ENCODE assay signal across 23 mouse cellular contexts in genomic region chr1:59886899-59887298, GRCm38 (mm10). TPM values are rescaled to one million over a fixed set of nuclear protein-coding genes. Genes with fewer than 3 reads are reported as not detected.
DNase-seq lines count a peak whose midpoint lies in the region; ATAC-seq lines count a peak whose summit lies in the region.
"Had no signal": no experiment of that assay in that cellular context is flagged by ENCODE, and none has a peak within 500 bp of the region (broad histone marks: within the 10 kb centered on the region; RNA-seq: fewer than 3 reads in every experiment).

No protein-coding gene starts in this region.

- no peaks in the 10 kb centered on the region for H3K36me3 ChIP-seq in forebrain, embryonic 15.5 days
- no peaks in the 10 kb centered on the region for H3K36me3 ChIP-seq in forebrain, embryonic 12.5 days (replicated peaks)
- no peaks in the 10 kb centered on the region for H3K36me3 ChIP-seq in midbrain, embryonic 10.5 days
- H3K36me3 ChIP-seq: embryonic facial prominence, embryonic 13.5 days; G1E; heart, embryonic 12.5 days; hindbrain, embryonic 12.5 days; intestine, embryonic 15.5 days; limb, embryonic 10.5 days; neural tube, embryonic 13.5 days had no signal

- no peak overlapping the region for H3K4me3 ChIP-seq in forebrain, embryonic 15.5 days
- H3K4me3 ChIP-seq in forebrain, embryonic 12.5 days (replicated peaks): no peak overlapping the region
- H3K4me3 ChIP-seq in midbrain, embryonic 10.5 days: no peak overlapping the region
- H3K4me3 ChIP-seq: embryonic facial prominence, embryonic 13.5 days; heart, embryonic 12.5 days; hindbrain, embryonic 12.5 days; intestine, embryonic 15.5 days; limb, embryonic 10.5 days; neural tube, embryonic 13.5 days had no signal

- peaks cover 11% of the 10 kb centered on the region for H3K4me1 ChIP-seq in forebrain, embryonic 15.5 days
- peaks cover 14% of the 10 kb centered on the region for H3K4me1 ChIP-seq in forebrain, embryonic 12.5 days
- H3K4me1 ChIP-seq in midbrain, embryonic 10.5 days: peaks cover 14% of the 10 kb centered on the region
- H3K4me1 ChIP-seq: embryonic facial prominence, embryonic 13.5 days; intestine, embryonic 15.5 days had no signal

- no peak for ATAC-seq in forebrain, embryonic 15.5 days (replicated peaks)
- no peak for ATAC-seq in forebrain, embryonic 12.5 days (ENCODE audit: low FRiP score)
- ATAC-seq: intestine, embryonic 15.5 days had no signal

- no peaks in the 10 kb centered on the region for H3K27me3 ChIP-seq in forebrain, embryonic 15.5 days
- H3K27me3 ChIP-seq in forebrain, embryonic 12.5 days: no peaks in the 10 kb centered on the region
- no peaks in the 10 kb centered on the region for H3K27me3 ChIP-seq in midbrain, embryonic 10.5 days (ENCODE audit: low read depth, poor library complexity, severe bottlenecking)
- H3K27me3 ChIP-seq: embryonic facial prominence, embryonic 13.5 days; heart, embryonic 12.5 days; hindbrain, embryonic 12.5 days; intestine, embryonic 15.5 days; neural tube, embryonic 13.5 days had no signal

- H3K4me2 ChIP-seq in forebrain, embryonic 15.5 days (replicated peaks): no peak overlapping the region
- no peak overlapping the region for H3K4me2 ChIP-seq in forebrain, embryonic 12.5 days
- H3K4me2 ChIP-seq: embryonic facial prominence, embryonic 13.5 days; heart, embryonic 12.5 days; hindbrain, embryonic 12.5 days; intestine, embryonic 15.5 days; liver, embryonic 11.5 days; neural tube, embryonic 13.5 days had no signal

- peak overlapping the region; percentile 43 for H3K27ac ChIP-seq in forebrain, embryonic 15.5 days (replicated peaks)
- no peak overlapping the region for H3K27ac ChIP-seq in forebrain, embryonic 12.5 days
- H3K27ac ChIP-seq in midbrain, embryonic 10.5 days (replicated peaks): no peak overlapping the region
- H3K27ac ChIP-seq: embryonic facial prominence, embryonic 13.5 days; hindbrain, embryonic 12.5 days; intestine, embryonic 15.5 days; neural tube, embryonic 13.5 days had no signal

- no peak overlapping the region for H3K9ac ChIP-seq in forebrain, embryonic 15.5 days (replicated peaks)
- H3K9ac ChIP-seq in forebrain, embryonic 12.5 days: no peak overlapping the region
- H3K9ac ChIP-seq: embryonic facial prominence, embryonic 13.5 days; heart, embryonic 12.5 days; hindbrain, embryonic 12.5 days; intestine, embryonic 15.5 days; neural tube, embryonic 13.5 days had no signal

- DNase-seq in right cerebral cortex, adult 18-20 months: peak; percentile 25
- no peak for DNase-seq in right cerebral cortex, postnatal 10 days (ENCODE audit: low spot score in 2 of 2)
- DNase-seq in brain, adult 2 months (ENCODE audit: low read depth, low spot score): peak; percentile 78
- peak; percentile 42 for DNase-seq in telencephalon, adult 2 months (ENCODE audit: low read depth, low spot score)
- no peak for DNase-seq in midbrain, embryonic 10.5 days (ENCODE audit: low spot score)
- no peak for DNase-seq in retina, postnatal 1 day
- DNase-seq: adrenal gland, postnatal 10 days; B cell, adult 2 months; cerebellum, adult 8-10 months; gastrocnemius, postnatal 14 days; lung, adult 2 months; lung, postnatal 36 days; thymus, adult 18-20 months had no signal

- no peaks in the 10 kb centered on the region for H3K9me3 ChIP-seq in forebrain, embryonic 15.5 days
- H3K9me3 ChIP-seq in forebrain, embryonic 12.5 days: no peaks in the 10 kb centered on the region
- no peaks in the 10 kb centered on the region for H3K9me3 ChIP-seq in midbrain, embryonic 10.5 days (replicated peaks)
- H3K9me3 ChIP-seq: embryonic facial prominence, embryonic 13.5 days; G1E; heart, embryonic 12.5 days; hindbrain, embryonic 12.5 days; intestine, embryonic 15.5 days; limb, embryonic 10.5 days; neural tube, embryonic 13.5 days had no signal

- WGBS in forebrain, embryonic 15.5 days: 25% methylated on average over 4 of the region's 4 CpGs
- WGBS in forebrain, embryonic 12.5 days: 56% methylated on average over 4 of the region's 4 CpGs
- WGBS in midbrain, embryonic 10.5 days: 73% methylated on average over 4 of the region's 4 CpGs

RNA-seq across cellular contexts. Expression of gene Fam117b, which starts 25.9 kb away (rescaled TPM):
- 28.9 and 30.1 TPM in 2 replicates for polyA plus RNA-seq in forebrain, embryonic 15.5 days (2015; fragmentation: Nextera tagmentation; extraction: Ambion mirVana)
- polyA plus RNA-seq in forebrain, embryonic 12.5 days (2016; fragmentation: Nextera tagmentation; extraction: Ambion mirVana): 23.4 and 25.0 TPM in 2 replicates
- polyA plus RNA-seq in midbrain, embryonic 10.5 days (2016; fragmentation: Nextera tagmentation; extraction: Ambion mirVana): 8.5 and 11.3 TPM in 2 replicates

Comparison
In these comparisons a context has a peak if more than half of its experiments do, and no peak if none do; other contexts are left out.
1. DNase-seq: peak in right cerebral cortex, adult 18-20 months (single experiment), brain, adult 2 months (single experiment) and telencephalon, adult 2 months (single experiment); none in right cerebral cortex, postnatal 10 days (0 of 2), midbrain, embryonic 10.5 days (single experiment) and retina, postnatal 1 day (single experiment).